Mouse (Mus musculus) hindbrain, embryonic 11.5 days (tissue): ENCODE measurements around the gene Ccdc6. TPM values are rescaled to one million over a fixed set of nuclear protein-coding genes. Genes with fewer than 3 reads are reported as not detected.

Experiments
- ATAC-seq: fragments of 200-750 bp; cut with Nextera tagmentation; 2 replicates; pipeline ENCODE4 v1.8.0; 2017; ENCODE audit warnings: mild to moderate bottlenecking, moderate TSS enrichment, moderate library complexity; ENCODE audit not compliant: low FRiP score
- DNase-seq: peaks from one replicate; pipeline ENCODE4 v3.0.0-alpha.2; 2015; ENCODE audit warnings: low spot score
- H3K27ac ChIP-seq: fragments of 300-500 bp; sonication (generic); 2 replicates; pipeline ENCODE4 v1.5.1; 2014; ENCODE audit warnings: mild to moderate bottlenecking, low read depth, low read length
- H3K27me3 ChIP-seq: fragments of 300-500 bp; sonication (generic); 2 replicates; pipeline ENCODE4 v1.6.1; 2014; ENCODE audit warnings: mild to moderate bottlenecking, low read length, moderate library complexity, mixed read lengths; ENCODE audit not compliant: control insufficient read depth, insufficient read depth
- H3K36me3 ChIP-seq: fragments of 300-500 bp; sonication (generic); 2 replicates; pipeline ENCODE4 v1.6.1; 2014; ENCODE audit warnings: mild to moderate bottlenecking, low read length, moderate library complexity, mixed read lengths; ENCODE audit not compliant: control insufficient read depth, insufficient read depth
- H3K4me1 ChIP-seq: fragments of 300-500 bp; sonication (generic); replicated peaks from 2 replicates; pipeline ENCODE4 v1.6.1; 2014; ENCODE audit warnings: low read length, mixed read lengths; ENCODE audit not compliant: control insufficient read depth, insufficient read depth
- H3K4me2 ChIP-seq: fragments of 300-500 bp; sonication (generic); replicated peaks from 2 replicates; pipeline ENCODE4 v1.6.1; 2014; ENCODE audit warnings: mild to moderate bottlenecking, low read depth, low read length
- H3K4me3 ChIP-seq: fragments of 300-500 bp; sonication (generic); 2 replicates; pipeline ENCODE4 v1.5.1; 2014; ENCODE audit warnings: low read depth, low read length
- H3K9ac ChIP-seq: fragments of 300-500 bp; sonication (generic); 2 replicates; pipeline ENCODE4 v1.6.1; 2014; ENCODE audit warnings: low read depth, low read length
- H3K9me3 ChIP-seq: fragments of 300-500 bp; sonication (generic); 2 replicates; pipeline ENCODE4 v1.6.1; 2016; ENCODE audit warnings: low read length; ENCODE audit not compliant: control insufficient read depth
- WGBS: fragments of 180-500 bp; shearing (Covaris S2); extraction: QIAGEN DNeasy Blood & Tissue Kit; methylation state at CpG from one replicate; pipeline ENCODE4 v1.1.7; 2014; 5-methylcytosine and 5-hydroxymethylcytosine counted together
- polyA plus RNA-seq: library from polyadenylated mRNA; unstranded; fragments of >200 nt; fragmentation: Nextera tagmentation; extraction: Ambion mirVana; gene quantifications from 2 replicates; pipeline ENCODE4 v1.2.1, GENCODE M21; 2014

Gene Ccdc6
- polyA plus RNA-seq, 1 experiment from 2014 or later: 27.8 TPM

GRCm38 (mm10) chr10:70160811-70161210 is 63.9 kb downstream of the Ccdc6 start:
- WGBS: 93% methylated on average over 12 of the region's 12 CpGs

GRCm38 (mm10) chr10:70161504-70161903 is 64.6 kb downstream of the Ccdc6 start:
- ATAC-seq (no peak), DNase-seq (no peak)
- 92% methylated on average over 14 of the region's 14 CpGs for WGBS
- H3K9me3 ChIP-seq: no peaks in the 10 kb centered on the region
- H3K27me3 ChIP-seq: no peaks in the 10 kb centered on the region
- H3K4me1 ChIP-seq: no peaks in the 10 kb centered on the region
- H3K9ac ChIP-seq: no peak overlapping the region
- no peak overlapping the region for H3K4me2 ChIP-seq
- H3K36me3 ChIP-seq: no peaks in the 10 kb centered on the region
- H3K27ac ChIP-seq: no peak overlapping the region
- no peak overlapping the region for H3K4me3 ChIP-seq

More at GRCm38 (mm10) chr10:70160811-70161210, 63.9 kb downstream of the Ccdc6 start:
- Histone ChIP-seq H3K4me3 (no peak overlapping the region), H3K27ac (no peak overlapping the region), H3K9ac (no peak overlapping the region), H3K9me3 (no peaks in the 10 kb centered on the region), H3K36me3 (0 out of 2 replicates have a peak, but pooled peaks cover 2% of the 10 kb centered on the region), H3K4me2 (no peak overlapping the region), H3K4me1 (no peaks in the 10 kb centered on the region), H3K27me3 (no peaks in the 10 kb centered on the region)
- no peak for DNase-seq
- ATAC-seq: no peak

- WGBS: 66% methylated on average over 5 of the region's 5 CpGs
- Histone ChIP-seq H3K27ac (no peak overlapping the region), H3K4me1 (no peaks in the 10 kb centered on the region), H3K9ac (no peak overlapping the region), H3K4me3 (no peak overlapping the region), H3K9me3 (no peaks in the 10 kb centered on the region), H3K36me3 (no peaks in the 10 kb centered on the region), H3K27me3 (no peaks in the 10 kb centered on the region), H3K4me2 (no peak overlapping the region)
- DNase-seq (no peak), ATAC-seq (no peak)
Observed at GRCm38 (mm10) chr10:70163681-70164080, 66.8 kb downstream of the Ccdc6 start.

GRCm38 (mm10) chr10:70165877-70166276 is 69.0 kb downstream of the Ccdc6 start:
- DNase-seq (no peak), ATAC-seq (no peak)
- H3K36me3 ChIP-seq: no peaks in the 10 kb centered on the region
- WGBS: 80% methylated on average over 6 of the region's 6 CpGs
- no peak overlapping the region for H3K4me3 ChIP-seq
- H3K27ac ChIP-seq: no peak overlapping the region
- H3K4me1 ChIP-seq: no peaks in the 10 kb centered on the region
- no peaks in the 10 kb centered on the region for H3K27me3 ChIP-seq
- no peaks in the 10 kb centered on the region for H3K9me3 ChIP-seq
- H3K4me2 ChIP-seq: no peak overlapping the region
- no peak overlapping the region for H3K9ac ChIP-seq

GRCm38 (mm10) chr10:70166427-70166826 is 69.5 kb downstream of the Ccdc6 start:
- H3K9me3 ChIP-seq: no peaks in the 10 kb centered on the region
- WGBS: 97% methylated on average over 5 of the region's 5 CpGs
- H3K4me2 ChIP-seq: no peak overlapping the region
- H3K27ac ChIP-seq: no peak overlapping the region
- DNase-seq (no peak), ATAC-seq (no peak)
- H3K9ac ChIP-seq: no peak overlapping the region
- H3K4me3 ChIP-seq: no peak overlapping the region
- H3K27me3 ChIP-seq: no peaks in the 10 kb centered on the region
- H3K4me1 ChIP-seq: no peaks in the 10 kb centered on the region
- no peaks in the 10 kb centered on the region for H3K36me3 ChIP-seq

- no peak for DNase-seq
- Histone ChIP-seq H3K36me3 (no peaks in the 10 kb centered on the region), H3K4me1 (no peaks in the 10 kb centered on the region), H3K9me3 (no peaks in the 10 kb centered on the region), H3K27ac (no peak overlapping the region), H3K9ac (no peak overlapping the region), H3K4me3 (no peak overlapping the region), H3K27me3 (no peaks in the 10 kb centered on the region), H3K4me2 (no peak overlapping the region)
- ATAC-seq: no peak
- 85% methylated on average over 11 of the region's 11 CpGs for WGBS
Observed at GRCm38 (mm10) chr10:70167625-70168024, 70.7 kb downstream of the Ccdc6 start.

- DNase-seq (no peak), ATAC-seq (no peak)
- no peaks in the 10 kb centered on the region for H3K9me3 ChIP-seq
- H3K27me3 ChIP-seq: no peaks in the 10 kb centered on the region
- 75% methylated on average over 13 of the region's 13 CpGs for WGBS
- H3K4me1 ChIP-seq: no peaks in the 10 kb centered on the region
- no peak overlapping the region for H3K4me3 ChIP-seq
- no peak overlapping the region for H3K9ac ChIP-seq
- no peaks in the 10 kb centered on the region for H3K36me3 ChIP-seq
- 0 out of 2 replicates have a peak overlapping the region, but pooled peaks have one; percentile 20 for H3K27ac ChIP-seq
- H3K4me2 ChIP-seq: no peak overlapping the region
Observed at GRCm38 (mm10) chr10:70168396-70168795, 71.5 kb downstream of the Ccdc6 start.

- ATAC-seq (peak; percentile 54; the same call in 1 of the 2 replicates), DNase-seq (no peak)
- Histone ChIP-seq H3K4me3 (no peak overlapping the region), H3K27ac (no peak overlapping the region), H3K4me1 (no peaks in the 10 kb centered on the region), H3K9me3 (no peaks in the 10 kb centered on the region), H3K27me3 (no peaks in the 10 kb centered on the region), H3K36me3 (no peaks in the 10 kb centered on the region), H3K9ac (no peak overlapping the region), H3K4me2 (no peak overlapping the region)
- 80% methylated on average over 18 of the region's 18 CpGs for WGBS
Observed at GRCm38 (mm10) chr10:70169044-70169443, 72.1 kb downstream of the Ccdc6 start.

- Histone ChIP-seq H3K36me3 (no peaks in the 10 kb centered on the region), H3K4me3 (no peak overlapping the region), H3K9me3 (no peaks in the 10 kb centered on the region), H3K27ac (no peak overlapping the region), H3K4me1 (no peaks in the 10 kb centered on the region), H3K9ac (no peak overlapping the region), H3K4me2 (no peak overlapping the region), H3K27me3 (no peaks in the 10 kb centered on the region)
- ATAC-seq (no peak), DNase-seq (peak; percentile 76)
- 59% methylated on average over 3 of the region's 3 CpGs for WGBS
Observed at GRCm38 (mm10) chr10:70173314-70173713, 76.4 kb downstream of the Ccdc6 start.
